Mouse (Mus musculus): ENCODE data around the gene Stxbp2.

Stxbp2 gene

GRCm38 (mm10) chr8:3631478-3631875 is 722 bp downstream of the Stxbp2 start:
- no peak for DNase-seq (ENCODE audit: low read depth, low spot score)

- DNase-seq (ENCODE audit: low read depth, low spot score), result no peak
These were observed 15.0 kb downstream of the Stxbp2 start for GRCm38 (mm10) chr8:3645804-3646203.

GRCm38 (mm10) chr8:3646824-3647531 is 16.2 kb downstream of the Stxbp2 start:
- no peak for DNase-seq (ENCODE audit: low read depth, low spot score)

GRCm38 (mm10) chr8:3647561-3647960 is 16.8 kb downstream of the Stxbp2 start:
- DNase-seq (ENCODE audit: low read depth, low spot score), result no peak

- no peak for DNase-seq (ENCODE audit: low read depth, low spot score)
These were observed 17.5 kb downstream of the Stxbp2 start for GRCm38 (mm10) chr8:3648268-3648667.

- no peak for DNase-seq (ENCODE audit: low read depth, low spot score)
These were observed 18.2 kb downstream of the Stxbp2 start for GRCm38 (mm10) chr8:3648990-3649389.

- DNase-seq (ENCODE audit: low read depth, low spot score), result no peak
These were observed 22.1 kb downstream of the Stxbp2 start for GRCm38 (mm10) chr8:3652845-3653244.

GRCm38 (mm10) chr8:3654726-3655508 is 24.2 kb downstream of the Stxbp2 start:
- no peak for DNase-seq (ENCODE audit: low read depth, low spot score)

GRCm38 (mm10) chr8:3655526-3655925 is 24.8 kb downstream of the Stxbp2 start, which contains the start of gene Retn:
Gene Retn (plus strand): TSS chr8:3655770.
- no peak for DNase-seq (ENCODE audit: low read depth, low spot score)

- no peak for DNase-seq (ENCODE audit: low read depth, low spot score)
These were observed 26.1 kb downstream of the Stxbp2 start for GRCm38 (mm10) chr8:3656725-3657381.

GRCm38 (mm10) chr8:3660889-3661288 is 30.1 kb downstream of the Stxbp2 start:
- DNase-seq (ENCODE audit: low read depth, low spot score), result no peak

GRCm38 (mm10) chr8:3664405-3664804 is 33.6 kb downstream of the Stxbp2 start:
- DNase-seq (ENCODE audit: low read depth, low spot score), result no peak

GRCm38 (mm10) chr8:3665507-3665906 is 34.8 kb downstream of the Stxbp2 start, which contains the start of gene Mcemp1:
Gene Mcemp1 (plus strand): TSS chr8:3665754.
- DNase-seq (ENCODE audit: low read depth, low spot score), result no peak

- DNase-seq (ENCODE audit: low read depth, low spot score), result no peak
These were observed 39.6 kb downstream of the Stxbp2 start for GRCm38 (mm10) chr8:3670388-3670787.

- DNase-seq (ENCODE audit: low read depth, low spot score), result peak; percentile 83
These were observed 41.3 kb downstream of the Stxbp2 start, which contains the start of gene Fcor for GRCm38 (mm10) chr8:3671980-3672491. Gene Fcor (minus strand): TSS chr8:3672362.

GRCm38 (mm10) chr8:3674671-3675070 is 43.9 kb downstream of the Stxbp2 start:
- DNase-seq (ENCODE audit: low read depth, low spot score), result no peak

GRCm38 (mm10) chr8:3676131-3676992 is 45.6 kb downstream of the Stxbp2 start, which contains the start of gene Trappc5:
Gene Trappc5 (plus strand): TSS chr8:3676299.
- DNase-seq (ENCODE audit: low read depth, low spot score), result peak; percentile 87

- no peak for DNase-seq (ENCODE audit: low read depth, low spot score)
These were observed 46.3 kb downstream of the Stxbp2 start for GRCm38 (mm10) chr8:3676993-3677579.

GRCm38 (mm10) chr8:3678831-3679230 is 48.1 kb downstream of the Stxbp2 start:
- no peak for DNase-seq (ENCODE audit: low read depth, low spot score)

- DNase-seq (ENCODE audit: low read depth, low spot score), result no peak
These were observed 48.5 kb downstream of the Stxbp2 start for GRCm38 (mm10) chr8:3679236-3679635.

- DNase-seq (ENCODE audit: low read depth, low spot score), result no peak
These were observed 48.9 kb downstream of the Stxbp2 start for GRCm38 (mm10) chr8:3679656-3680055.
